Mouse (Mus musculus) thymus, postnatal 14 days (tissue): ENCODE results near the gene Tex2.
"Not testable (repeated sequence)": the region's sequence is repeated elsewhere in the genome, so short reads cannot be mapped to it uniquely, and the experiment has no call there.

ENCODE experiments used
- DNase-seq: peaks from one replicate; pipeline ENCODE4 v3.0.0; 2021

Tex2 gene

GRCm38 (mm10) chr11:106577624-106578355 lies 35.4 kb downstream of the Tex2 start:
- not testable (repeated sequence) for DNase-seq

DNA sequence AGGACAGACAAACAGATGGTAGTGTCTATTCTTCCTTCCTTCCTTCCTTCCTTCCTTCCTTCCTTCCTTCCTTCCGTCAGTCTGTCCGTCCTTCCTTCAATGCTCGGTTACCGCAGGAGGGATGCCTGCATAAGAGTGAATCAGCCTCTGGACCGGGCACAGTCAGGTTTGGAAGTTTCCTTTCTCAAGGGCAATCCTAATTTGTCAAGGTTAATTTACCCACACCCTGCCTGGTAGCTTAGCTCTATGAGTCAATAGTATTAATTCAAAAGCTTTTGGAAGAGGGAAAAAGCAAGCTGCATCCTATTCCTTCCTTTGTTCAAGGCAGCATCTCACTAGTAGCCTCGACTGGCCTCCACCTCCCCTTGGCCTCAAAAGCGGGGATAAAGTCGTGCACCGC lies 38.8 kb downstream of the Tex2 start:
- DNase-seq, result no peak

- DNase-seq, result no peak
Observed at GRCm38 (mm10) chr11:106573476-106574240, 39.6 kb downstream of the Tex2 start.

- DNase-seq, result no peak
Observed at GRCm38 (mm10) chr11:106572958-106573357, 40.3 kb downstream of the Tex2 start.

DNA sequence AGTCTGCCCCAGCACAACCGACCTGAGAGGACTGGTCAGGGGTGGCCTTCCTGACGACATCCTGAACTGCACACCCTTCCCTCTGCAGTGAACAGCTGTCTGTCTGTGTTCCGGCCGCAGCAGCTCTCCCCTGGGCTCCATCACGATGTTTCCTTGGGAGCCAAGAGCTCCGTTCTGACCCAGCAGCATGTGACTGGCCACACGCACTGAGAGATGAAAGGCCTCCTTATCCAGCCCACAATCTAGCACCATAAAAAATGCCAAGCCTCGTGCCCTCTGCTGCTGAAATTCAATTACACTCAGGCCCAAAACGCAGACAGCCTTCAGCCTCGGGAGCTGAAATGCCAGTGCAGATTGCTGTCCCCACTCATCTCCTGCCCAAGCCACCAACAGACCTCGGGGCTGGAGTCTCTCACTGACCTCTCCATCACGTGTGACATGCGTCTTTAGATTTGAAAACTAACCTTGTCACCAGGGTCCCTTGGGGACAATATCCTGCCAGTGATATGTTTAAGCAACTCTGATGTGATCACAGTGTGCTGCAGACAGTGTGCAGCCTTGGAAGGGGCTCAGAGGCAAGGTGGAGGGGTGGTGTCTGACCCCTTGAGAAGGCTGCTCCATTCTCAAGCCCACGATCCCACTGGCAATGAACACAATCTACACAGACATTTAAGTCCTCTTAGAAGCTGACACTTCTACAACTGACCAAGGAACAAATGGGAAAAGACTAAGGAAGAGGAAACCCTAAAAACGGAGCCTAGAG lies 41.0 kb downstream of the Tex2 start:
- no peak for DNase-seq

DNA sequence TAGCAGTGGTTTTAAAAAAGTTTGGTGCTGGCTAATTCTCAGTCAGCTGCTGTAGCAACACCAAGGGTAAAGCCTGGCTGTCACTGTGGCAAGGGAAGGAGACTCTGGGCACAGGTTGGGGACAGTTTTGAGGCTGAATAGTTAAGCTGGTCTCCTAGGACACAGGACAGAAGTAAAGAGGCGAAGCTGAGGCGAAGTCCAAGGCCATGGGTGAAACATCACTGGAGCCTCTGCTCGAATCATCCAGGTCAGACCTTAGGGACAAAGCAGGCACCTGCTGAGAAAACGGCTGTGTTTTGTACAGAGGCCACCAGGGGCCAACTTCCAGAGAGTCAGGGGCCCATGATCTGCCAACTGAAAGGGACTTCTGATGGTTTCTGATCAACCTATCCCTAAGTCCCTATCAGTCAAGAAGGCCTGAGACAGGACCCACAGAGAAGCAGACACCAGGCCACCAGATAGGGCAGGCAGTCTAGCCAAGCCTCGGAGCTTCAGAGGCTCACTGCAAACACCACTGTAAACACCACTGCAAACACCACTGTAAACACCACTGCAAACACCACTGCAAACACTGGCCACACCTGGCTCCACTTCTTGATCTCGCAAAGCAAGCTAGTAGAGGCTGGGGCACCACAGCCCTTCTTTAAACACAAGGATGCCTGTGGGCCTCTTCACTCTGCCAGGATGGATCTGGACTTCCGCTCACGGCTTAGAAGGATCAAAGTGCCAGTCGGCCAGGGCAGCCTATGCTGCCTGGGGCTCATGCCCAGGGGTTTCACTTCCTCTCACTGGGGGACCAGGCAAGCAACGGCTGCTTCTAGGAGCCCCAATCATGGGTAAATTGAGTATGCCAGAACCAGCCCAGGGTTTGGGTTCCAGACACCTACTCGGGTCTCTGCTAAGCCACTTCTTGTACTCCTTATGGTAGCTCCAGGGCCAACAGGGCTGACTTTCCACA lies 41.9 kb downstream of the Tex2 start:
- no peak for DNase-seq

- no peak for DNase-seq
Observed at GRCm38 (mm10) chr11:106568329-106568960, 44.8 kb downstream of the Tex2 start.

DNA sequence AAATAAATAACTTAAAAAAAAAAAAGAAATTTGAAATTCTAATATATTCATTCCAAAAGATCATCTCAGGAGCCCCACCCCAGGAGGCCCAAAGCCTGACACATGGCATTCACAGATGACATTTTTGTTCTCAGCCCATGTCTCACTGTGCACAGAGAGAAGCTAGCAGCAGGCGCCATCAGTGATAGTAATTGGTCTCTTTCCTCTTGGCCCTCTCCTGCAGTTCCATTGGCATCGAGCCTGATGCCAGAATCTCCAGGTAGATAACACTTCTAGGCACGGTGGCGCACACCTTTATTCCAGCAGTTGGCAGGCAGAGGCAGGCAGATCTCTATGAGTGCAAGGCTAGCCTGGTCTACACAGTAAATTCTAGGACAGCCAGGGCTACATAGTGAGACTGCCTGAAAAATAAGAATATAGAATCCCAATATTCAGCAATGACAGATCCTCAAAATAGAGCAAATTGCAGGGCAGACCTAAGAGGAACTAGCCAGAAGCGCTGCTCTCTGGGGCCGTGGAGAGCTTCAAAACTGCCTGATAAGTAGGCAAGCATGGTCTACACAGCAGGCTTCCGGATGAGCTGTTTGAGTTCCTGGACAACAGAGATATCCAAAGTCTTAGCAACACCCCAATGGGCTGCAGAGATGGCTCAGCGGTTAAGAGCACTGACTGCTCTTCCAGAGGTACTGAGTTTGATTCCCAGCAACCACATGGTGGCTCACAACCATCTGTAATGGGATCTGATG lies 47.0 kb downstream of the Tex2 start:
- DNase-seq, result no peak

GRCm38 (mm10) chr11:106564261-106564660 lies 49.0 kb downstream of the Tex2 start:
- DNase-seq, result no peak

- DNase-seq, result no peak
Observed at GRCm38 (mm10) chr11:106562707-106563106, 50.5 kb downstream of the Tex2 start.

- no peak for DNase-seq
Observed at GRCm38 (mm10) chr11:106559773-106560172, 53.5 kb downstream of the Tex2 start.

GRCm38 (mm10) chr11:106558008-106558407 lies 55.2 kb downstream of the Tex2 start:
- no peak for DNase-seq

DNA sequence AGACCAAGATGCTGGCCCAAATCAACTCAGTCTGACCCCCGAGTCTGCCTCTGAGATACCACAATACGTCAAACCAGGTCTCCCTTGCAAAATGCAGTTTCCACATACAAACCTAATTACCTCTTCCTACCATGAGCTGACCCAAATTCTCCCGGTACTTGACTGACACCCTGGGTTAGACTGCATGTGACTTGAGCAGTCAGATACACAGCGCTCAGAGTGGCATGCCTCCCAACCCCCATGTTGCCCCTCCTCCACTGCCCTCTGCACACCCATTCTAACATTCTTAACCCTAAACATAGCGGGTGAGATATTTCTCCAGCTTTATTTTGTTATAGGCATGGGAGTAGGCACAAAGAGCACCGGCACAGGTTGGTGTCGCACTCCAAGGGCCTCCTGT lies 55.8 kb downstream of the Tex2 start:
- no peak for DNase-seq

DNA sequence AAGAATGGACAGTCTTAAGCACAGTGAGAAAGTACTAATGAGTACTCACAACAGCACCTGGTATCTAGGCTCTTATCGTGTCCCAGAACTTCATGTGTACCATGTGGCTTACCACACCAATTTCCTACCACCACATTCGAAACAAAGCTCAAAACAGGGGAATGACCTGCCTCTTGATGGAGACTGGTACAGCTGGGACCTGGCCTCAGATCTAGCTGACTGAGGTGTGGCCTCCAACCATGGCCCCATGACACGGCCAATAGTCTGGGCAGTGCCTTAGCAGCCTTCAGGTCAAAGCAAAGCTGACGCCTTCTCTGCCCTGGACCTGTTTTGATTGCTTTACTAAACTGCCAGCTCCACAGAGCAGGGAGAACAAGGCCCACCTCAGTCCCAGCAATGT lies 56.5 kb downstream of the Tex2 start:
- no peak for DNase-seq

DNA sequence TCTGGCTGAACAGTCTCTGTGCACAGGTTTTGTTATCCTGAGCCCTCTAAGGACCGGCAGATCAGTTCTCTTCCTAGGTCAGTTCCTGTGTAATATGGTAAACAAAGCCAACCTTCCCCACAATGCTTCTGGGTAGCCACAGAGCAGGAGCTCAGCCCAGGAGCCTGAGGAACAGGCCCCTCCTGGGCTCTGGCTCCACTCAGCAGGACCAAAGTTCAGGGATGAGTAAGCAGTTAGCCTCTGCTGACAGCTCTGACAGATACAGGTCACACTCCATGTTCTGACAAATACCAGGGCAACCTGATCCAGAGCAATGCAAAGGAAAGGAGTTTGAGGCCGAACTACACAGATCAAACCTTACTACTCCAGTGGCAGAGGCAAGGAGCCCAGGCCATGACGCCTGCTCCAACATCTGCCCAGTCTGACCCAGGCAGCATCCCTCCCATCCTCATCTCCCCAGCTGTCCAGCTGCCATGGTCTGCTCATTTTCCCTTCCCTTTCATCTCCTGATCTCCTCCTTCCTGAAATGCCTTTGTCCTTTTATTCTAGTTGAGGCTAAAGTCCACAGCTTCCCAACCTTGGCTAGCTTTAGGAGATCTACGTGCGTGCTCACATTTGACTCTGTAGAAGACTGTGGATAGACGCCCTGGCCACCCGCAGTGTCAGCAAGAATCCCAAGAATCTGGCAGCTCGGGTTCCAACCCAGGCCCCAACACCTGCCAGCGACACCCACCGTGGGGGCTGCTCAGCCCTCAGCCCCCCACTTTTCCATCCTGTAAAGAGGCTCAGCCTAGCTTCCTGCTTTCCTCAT lies 57.2 kb downstream of the Tex2 start:
- DNase-seq, result no peak

- no peak for DNase-seq
Observed at GRCm38 (mm10) chr11:106550398-106550797, 62.8 kb downstream of the Tex2 start.

- no peak for DNase-seq
Observed at GRCm38 (mm10) chr11:106546081-106546480, 67.1 kb downstream of the Tex2 start.

- peak; percentile 62 for DNase-seq
Observed at GRCm38 (mm10) chr11:106544916-106545315, 68.3 kb downstream of the Tex2 start.

DNA sequence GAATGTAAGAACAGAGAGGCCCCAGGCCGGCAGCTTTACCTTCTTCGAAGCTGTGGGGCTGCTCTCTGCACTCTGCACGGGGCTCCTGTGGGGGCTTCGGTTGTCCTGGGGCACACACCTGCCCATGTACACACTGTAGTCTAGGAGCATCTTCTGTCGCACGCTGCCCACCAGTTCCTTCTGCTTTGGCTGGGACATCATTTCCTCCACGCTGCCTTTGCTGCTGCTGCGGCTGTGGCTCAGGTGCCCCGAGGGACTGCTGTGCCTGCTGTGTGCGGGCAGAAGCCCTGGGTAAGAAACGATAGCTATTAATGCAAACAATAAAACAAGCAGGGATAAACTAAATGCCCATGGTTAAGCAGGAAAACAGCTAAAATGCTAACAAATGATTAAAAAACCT lies 69.1 kb downstream of the Tex2 start:
- DNase-seq, result peak; percentile 46

DNA sequence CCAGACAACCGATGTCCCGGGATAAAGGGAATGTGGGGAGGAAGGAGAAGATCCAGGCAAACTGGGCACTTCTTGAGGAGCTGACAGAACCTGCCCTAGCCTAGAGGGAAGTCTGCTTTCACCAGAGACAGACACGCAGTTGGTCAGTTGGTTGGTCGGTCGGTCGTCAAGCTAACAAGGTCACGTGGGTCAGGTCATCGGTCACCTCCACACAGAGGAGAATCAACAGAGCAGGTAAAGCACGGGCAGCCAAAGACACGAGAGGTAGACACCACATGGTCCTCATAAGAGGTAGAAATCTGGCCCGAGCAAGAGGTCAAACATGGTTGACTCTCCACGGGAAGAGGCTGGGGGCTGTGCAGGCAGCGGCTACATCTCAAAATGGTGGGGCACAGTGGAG lies 70.2 kb downstream of the Tex2 start:
- DNase-seq, result no peak
